Mouse (Mus musculus) heart, postnatal 0 days (tissue): Measurements from ENCODE around the gene Gnat1. TPM values are rescaled to one million over a fixed set of nuclear protein-coding genes. Genes with fewer than 3 reads are reported as not detected.

Source experiments
- ATAC-seq: fragments of 200-750 bp; cut with Nextera tagmentation; 2 replicates; pipeline ENCODE4 v1.8.0; 2017; ENCODE audit warnings: low read depth, moderate number of reproducible peaks, moderate library complexity; ENCODE audit not compliant: insufficient read depth
- DNase-seq: peaks from one replicate; pipeline ENCODE4 v3.0.0-alpha.2; 2016; ENCODE audit warnings: low spot score
- H3K27ac ChIP-seq: fragments of 300-500 bp; sonication (generic); 2 replicates; pipeline ENCODE4 v1.5.1; 2014; ENCODE audit warnings: low read depth, mild to moderate bottlenecking
- H3K27me3 ChIP-seq: fragments of 300-500 bp; sonication (generic); 2 replicates; pipeline ENCODE4 v1.6.1; 2014; ENCODE audit warnings: low read length, mixed read lengths; ENCODE audit not compliant: control insufficient read depth, insufficient read depth
- H3K36me3 ChIP-seq: fragments of 300-500 bp; sonication (generic); replicated peaks from 2 replicates; pipeline ENCODE4 v1.6.1; 2014; ENCODE audit warnings: low read length, mixed read lengths; ENCODE audit not compliant: control insufficient read depth, insufficient read depth
- H3K4me1 ChIP-seq: fragments of 300-500 bp; sonication (generic); 2 replicates; pipeline ENCODE4 v1.6.1; 2014; ENCODE audit warnings: antibody characterized with exemption; ENCODE audit not compliant: control insufficient read depth, insufficient read depth
- H3K4me2 ChIP-seq: fragments of 300-500 bp; sonication (generic); 2 replicates; pipeline ENCODE4 v1.6.1; 2014; ENCODE audit warnings: low read depth, mild to moderate bottlenecking, low read length, moderate library complexity
- H3K4me3 ChIP-seq: fragments of 300-500 bp; sonication (generic); 2 replicates; pipeline ENCODE4 v1.5.1; 2014; ENCODE audit warnings: low read depth, low read length
- H3K9ac ChIP-seq: fragments of 300-500 bp; sonication (generic); replicated peaks from 2 replicates; pipeline ENCODE4 v1.6.1; 2014; ENCODE audit warnings: low read depth, low read length, mixed read lengths
- H3K9me3 ChIP-seq: fragments of 300-500 bp; sonication (generic); replicated peaks from 2 replicates; pipeline ENCODE4 v1.6.1; 2016; ENCODE audit warnings: low read length; ENCODE audit not compliant: control insufficient read depth
- CTCF ChIP-seq: IDR thresholded peaks from 2 replicates; pipeline ENCODE4 v1.5.1; 2016; ENCODE audit warnings: antibody characterized with exemption, control low read depth, low read depth
- EP300 ChIP-seq: IDR thresholded peaks from 2 replicates; pipeline ENCODE4 v1.6.1; 2016; ENCODE audit warnings: antibody characterized with exemption, low read depth
- WGBS: fragments of 180-500 bp; shearing (Covaris S2); extraction: QIAGEN DNeasy Blood & Tissue Kit; methylation state at CpG from one replicate; pipeline ENCODE4 v1.1.7; 2014; 5-methylcytosine and 5-hydroxymethylcytosine counted together
- polyA plus RNA-seq: library from polyadenylated mRNA; unstranded; fragments of >200 nt; fragmentation: Nextera tagmentation; extraction: Ambion mirVana; gene quantifications from 2 replicates; pipeline ENCODE4 v1.2.1, GENCODE M21; 2015
- total RNA-seq: library from RNA; depleted of rRNA; stranded (reverse); fragments of >200 nt; gene quantifications from 2 replicates; pipeline ENCODE4 v1.2.3, GENCODE M21; 2014; ENCODE audit warnings: low replicate concordance; rRNA removed

Gnat1 gene
- total RNA-seq: not detected in 2 replicates
- polyA plus RNA-seq: 0.25 and 0.33 TPM in 2 replicates

DNA sequence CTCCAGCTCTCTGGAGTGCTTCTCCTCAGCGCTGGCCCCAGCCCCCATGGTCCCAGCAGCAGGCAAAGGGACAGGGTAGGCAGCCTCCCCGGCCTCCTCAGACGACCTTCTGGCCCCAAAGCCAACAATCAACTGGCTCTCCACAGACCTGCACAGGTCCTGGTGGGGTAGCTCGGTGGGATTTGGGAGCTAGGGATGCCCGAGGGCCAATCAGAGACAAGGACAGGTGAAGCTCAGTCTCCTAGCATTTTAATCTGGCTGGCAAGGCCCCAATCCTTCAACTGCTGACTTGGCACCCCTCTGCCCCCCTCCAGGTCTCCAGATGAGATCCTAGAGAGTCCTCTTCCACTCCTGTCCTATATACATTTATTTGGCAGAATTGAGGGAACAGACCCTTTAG, at the start of gene Gnat1:
Gene Gnat1 (minus strand): TSS at position 212 of the 400 bp plus-strand sequence.
- WGBS: 47% methylated on average over 5 of the region's 5 CpGs
- peaks cover 32% of the 10 kb centered on the region for H3K27me3 ChIP-seq
- TF ChIP-seq CTCF (no peak), EP300 (no peak)

GRCm38 (mm10) chr9:107728919-107729670, 49.6 kb upstream of the Gnat1 start:
- TF ChIP-seq EP300 (no peak), CTCF (no peak)
- no peak overlapping the region for H3K27ac ChIP-seq
- no peak overlapping the region for H3K9ac ChIP-seq
- H3K4me1 ChIP-seq: peaks cover 5% of the 10 kb centered on the region
- no peaks in the 10 kb centered on the region for H3K9me3 ChIP-seq
- no peak overlapping the region for H3K4me2 ChIP-seq
- no peaks in the 10 kb centered on the region for H3K27me3 ChIP-seq
- 49% methylated on average over 6 of the region's 6 CpGs for WGBS
- DNase-seq: no peak
- no peak overlapping the region for H3K4me3 ChIP-seq
- no peak for ATAC-seq
- no peaks in the 10 kb centered on the region for H3K36me3 ChIP-seq

More for the DNA sequence above, at the start of gene Gnat1:
- H3K9me3 ChIP-seq: no peaks in the 10 kb centered on the region
- no peak for ATAC-seq
- H3K27ac ChIP-seq: no peak within 1 kb of the TSS
- H3K4me1 ChIP-seq: peaks cover 4% of the 10 kb centered on the region; the same call in 1 of the 2 replicates
- DNase-seq: no peak
- H3K9ac ChIP-seq: no peak within 1 kb of the TSS
- no peak within 1 kb of the TSS for H3K4me2 ChIP-seq
- H3K36me3 ChIP-seq: no peaks in the 10 kb centered on the region
- no peak within 1 kb of the TSS for H3K4me3 ChIP-seq

DNA sequence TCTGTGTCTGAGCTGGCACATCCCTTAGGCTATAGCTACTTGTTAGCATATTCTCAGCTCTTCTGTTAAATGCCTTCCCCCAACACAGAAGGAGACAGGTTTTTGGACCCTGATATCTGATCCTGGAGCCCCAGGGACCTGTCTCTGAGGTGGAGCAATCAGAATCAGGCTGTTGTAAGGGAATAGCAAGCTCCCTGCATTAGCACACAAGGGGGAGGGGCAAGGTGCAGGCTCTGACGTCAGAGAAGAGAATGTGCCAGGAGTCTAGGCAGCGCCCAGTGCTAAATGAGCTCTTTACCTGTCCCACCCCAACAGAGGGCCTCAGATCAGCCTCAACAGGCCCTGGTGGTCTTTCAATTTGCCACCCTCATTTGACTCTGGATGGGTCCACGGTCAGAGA, 47.5 kb upstream of the Gnat1 start:
- Histone ChIP-seq H3K27me3 (no peaks in the 10 kb centered on the region), H3K27ac (no peak overlapping the region), H3K4me1 (peaks cover 15% of the 10 kb centered on the region), H3K36me3 (no peaks in the 10 kb centered on the region), H3K4me2 (no peak overlapping the region), H3K4me3 (no peak overlapping the region), H3K9me3 (no peaks in the 10 kb centered on the region), H3K9ac (no peak overlapping the region)
- ATAC-seq (no peak), DNase-seq (no peak)
- no peak for TF ChIP-seq EP300
- TF ChIP-seq CTCF: no peak
- 56% methylated on average over 3 of the region's 3 CpGs for WGBS

GRCm38 (mm10) chr9:107724796-107725195, 45.3 kb upstream of the Gnat1 start:
- DNase-seq: no peak
- Histone ChIP-seq H3K27ac (peak overlapping the region; percentile 74), H3K9me3 (no peaks in the 10 kb centered on the region), H3K9ac (no peak overlapping the region), H3K4me2 (no peak overlapping the region), H3K27me3 (no peaks in the 10 kb centered on the region; the same call in 1 of the 2 replicates), H3K36me3 (no peaks in the 10 kb centered on the region), H3K4me3 (no peak overlapping the region), H3K4me1 (peaks cover 15% of the 10 kb centered on the region)
- 85% methylated on average over 1 of the region's 1 CpGs for WGBS
- peak; percentile 50; the same call in 1 of the 2 replicates for ATAC-seq
- TF ChIP-seq CTCF (no peak), EP300 (no peak)

DNA sequence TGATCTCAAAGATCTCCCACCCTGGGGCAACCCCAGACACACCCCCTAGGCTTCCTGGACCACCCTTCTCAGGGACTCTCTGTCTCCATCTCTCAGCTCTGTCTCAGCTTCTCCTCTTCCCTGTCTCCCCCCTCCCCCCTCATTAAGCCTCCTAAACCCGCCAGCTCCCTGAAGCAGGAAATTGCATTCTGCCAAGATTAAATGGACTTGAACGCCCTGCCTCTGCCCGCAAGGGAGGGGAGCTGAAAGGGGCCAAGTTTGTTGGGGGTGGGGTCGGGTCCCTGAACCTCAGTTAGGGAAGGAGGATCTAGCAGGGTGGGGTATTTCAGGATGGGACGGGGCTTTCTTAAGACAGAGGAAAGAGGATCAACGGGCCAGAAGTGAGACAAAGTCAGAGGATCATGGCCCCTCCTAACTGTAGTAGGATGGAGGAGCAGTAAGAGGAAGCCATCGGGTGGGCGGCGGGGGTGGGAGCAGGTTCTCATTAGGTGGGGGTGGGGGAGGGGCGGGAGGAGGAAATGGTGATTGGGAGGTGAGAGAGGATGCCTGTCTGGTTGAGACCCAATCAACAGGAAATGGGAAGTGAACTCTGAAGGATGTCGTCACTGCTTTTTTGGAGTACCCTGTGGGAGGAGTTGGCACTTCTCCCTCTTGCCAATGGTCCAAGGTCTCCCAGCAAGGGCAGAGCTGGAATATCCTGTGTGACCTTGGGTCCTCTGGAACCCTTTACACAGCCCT, 44.5 kb upstream of the Gnat1 start:
- H3K27me3 ChIP-seq: no peaks in the 10 kb centered on the region; the same call in 1 of the 2 replicates
- no peak for TF ChIP-seq EP300
- TF ChIP-seq CTCF: no peak
- no peaks in the 10 kb centered on the region for H3K36me3 ChIP-seq
- ATAC-seq (peak; percentile 77), DNase-seq (peak; percentile 84)
- peaks cover 15% of the 10 kb centered on the region for H3K4me1 ChIP-seq
- no peak overlapping the region for H3K9ac ChIP-seq
- H3K4me2 ChIP-seq: peak overlapping the region; percentile 32
- H3K4me3 ChIP-seq: no peak overlapping the region
- peak overlapping the region; percentile 74 for H3K27ac ChIP-seq
- H3K9me3 ChIP-seq: no peaks in the 10 kb centered on the region
- 5% methylated on average over 9 of the region's 11 CpGs for WGBS
